Mouse (Mus musculus): ENCODE data around the gene Lrcol1.

- no peak for TF ChIP-seq POLR2A (IDR thresholded peaks at IDR 0.05; ENCODE audit: borderline replicate concordance, low read depth, low read length)
- TF ChIP-seq CTCF (IDR thresholded peaks at IDR 0.05; ENCODE audit: low read depth, low read length) = no peak
These were observed 40.0 kb downstream of the Lrcol1 start for GRCm38 (mm10) chr5:110384491-110384890.

Data from bone marrow macrophage, adult 2 months (primary cell).